8 mouse cellular contexts compared by ENCODE assay signal in genomic region chr8:129233664-129234026, GRCm38 (mm10). TPM values are rescaled to one million over a fixed set of nuclear protein-coding genes. Genes with fewer than 3 reads are reported as not detected.
DNase-seq lines count a peak whose midpoint lies in the region; ATAC-seq and TF ChIP-seq lines count a peak whose summit lies in the region.

No protein-coding gene starts in this region.

- H3K27ac ChIP-seq in heart, embryonic 12.5 days (ENCODE audit: poor library complexity, severe bottlenecking), result peak overlapping the region; percentile 94
- H3K27ac ChIP-seq in forebrain, embryonic 14.5 days (ENCODE audit: low read depth, low read length), result peak overlapping the region; percentile 87; the same call in 1 of the 2 replicates
- H3K27ac ChIP-seq in liver, embryonic 16.5 days (ENCODE audit: low read length), result peak overlapping the region; percentile 95

- intact Hi-C loops in heart, postnatal 36 days (cut with DNase I), result no loop called here

- 2% methylated on average over 9 of the region's 9 CpGs for WGBS in heart, embryonic 12.5 days
- WGBS in forebrain, embryonic 14.5 days, result 3% methylated on average over 9 of the region's 9 CpGs
- WGBS in liver, embryonic 16.5 days (ENCODE audit: insufficient replicate concordance), result under 1% methylated on average over 9 of the region's 9 CpGs

- H3K36me3 ChIP-seq in heart, embryonic 12.5 days, result no peaks in the 10 kb centered on the region
- H3K36me3 ChIP-seq in E14TG2a.4 (ENCODE audit: insufficient read depth, low read length), result no peaks in the 10 kb centered on the region
- H3K36me3 ChIP-seq in forebrain, embryonic 14.5 days (ENCODE audit: control insufficient read depth, insufficient read depth, low read length), result no peaks in the 10 kb centered on the region
- H3K36me3 ChIP-seq in liver, embryonic 16.5 days (ENCODE audit: control insufficient read depth, insufficient read depth), result no peaks in the 10 kb centered on the region

- no peak for DNase-seq in heart, postnatal 36 days
- DNase-seq in forebrain, embryonic 14.5 days (ENCODE audit: low spot score), result no peak
- DNase-seq in left cerebral cortex, adult 18-20 months (ENCODE audit: low spot score in 2 of 2), result no peak
- no peak for DNase-seq in cerebellum, postnatal 36 days
- DNase-seq in urinary bladder, adult 2 months (ENCODE audit: low spot score), result no peak

- no peaks in the 10 kb centered on the region for H3K27me3 ChIP-seq in heart, embryonic 12.5 days (replicated peaks)
- H3K27me3 ChIP-seq in E14TG2a.4 (ENCODE audit: insufficient read depth, low read length), result no peaks in the 10 kb centered on the region
- no peaks in the 10 kb centered on the region for H3K27me3 ChIP-seq in forebrain, embryonic 14.5 days (replicated peaks; ENCODE audit: control insufficient read depth, insufficient read depth, low read length)
- H3K27me3 ChIP-seq in liver, embryonic 16.5 days (ENCODE audit: control insufficient read depth, insufficient read depth, low read depth, low read length), result no peaks in the 10 kb centered on the region

- H3K4me2 ChIP-seq in heart, embryonic 12.5 days, result peak overlapping the region; percentile 76
- H3K4me2 ChIP-seq in forebrain, embryonic 14.5 days (ENCODE audit: low read length), result peak overlapping the region; percentile 57
- peak overlapping the region; percentile 56 for H3K4me2 ChIP-seq in liver, embryonic 16.5 days (ENCODE audit: low read depth, low read length)

- H3K4me3 ChIP-seq in heart, embryonic 12.5 days, result peak overlapping the region; percentile 69
- H3K4me3 ChIP-seq in E14TG2a.4 (replicated peaks; ENCODE audit: low read length), result peak overlapping the region; percentile 87
- peak overlapping the region; percentile 50 for H3K4me3 ChIP-seq in forebrain, embryonic 14.5 days (ENCODE audit: low read depth, low read length)
- peak overlapping the region; percentile 75 for H3K4me3 ChIP-seq in liver, embryonic 16.5 days (ENCODE audit: low read depth, low read length)

- no peaks in the 10 kb centered on the region for H3K9me3 ChIP-seq in heart, embryonic 12.5 days (replicated peaks)
- H3K9me3 ChIP-seq in E14TG2a.4 (ENCODE audit: low read length), result no peaks in the 10 kb centered on the region
- H3K9me3 ChIP-seq in forebrain, embryonic 14.5 days (replicated peaks; ENCODE audit: control insufficient read depth, low read length), result no peaks in the 10 kb centered on the region
- no peaks in the 10 kb centered on the region for H3K9me3 ChIP-seq in liver, embryonic 16.5 days (replicated peaks; ENCODE audit: control insufficient read depth, low read length)

- H3K9ac ChIP-seq in heart, embryonic 12.5 days, result peak overlapping the region; percentile 79
- peak overlapping the region; percentile 69 for H3K9ac ChIP-seq in forebrain, embryonic 14.5 days (ENCODE audit: low read length)
- peak overlapping the region; percentile 61 for H3K9ac ChIP-seq in liver, embryonic 16.5 days (ENCODE audit: low read depth, low read length)

- H3K4me1 ChIP-seq in heart, embryonic 12.5 days (replicated peaks), result peaks cover 7% of the 10 kb centered on the region
- peaks cover 13% of the 10 kb centered on the region for H3K4me1 ChIP-seq in E14TG2a.4 (replicated peaks; ENCODE audit: low read depth, low read length)
- H3K4me1 ChIP-seq in forebrain, embryonic 14.5 days (ENCODE audit: control insufficient read depth, insufficient read depth, low read length), result peaks cover 4% of the 10 kb centered on the region
- peaks cover 2% of the 10 kb centered on the region; the same call in 1 of the 2 replicates for H3K4me1 ChIP-seq in liver, embryonic 16.5 days (ENCODE audit: control insufficient read depth, low read depth, low read length)

- TF ChIP-seq CTCF in E14TG2a.4 (conservative IDR thresholded peaks at IDR 0.05; ENCODE audit: low read length), result no peak

- ATAC-seq in heart, embryonic 12.5 days (ENCODE audit: insufficient number of reproducible peaks, low FRiP score), result no peak
- no peak for ATAC-seq in forebrain, embryonic 14.5 days
- no peak for ATAC-seq in liver, embryonic 16.5 days (ENCODE audit: low read depth)

RNA-seq across cellular contexts. Expression of gene 2610044O15Rik8, which starts 0.6 kb away (rescaled TPM):
- polyA plus RNA-seq in heart, embryonic 12.5 days (2016; fragmentation: Nextera tagmentation; extraction: Ambion mirVana), result 17.6 and 17.8 TPM in 2 replicates
- total RNA-seq in heart, postnatal 36 days (2021), result 10 to 100 TPM; 13.8 to 17.4 TPM
- polyA plus RNA-seq in forebrain, embryonic 14.5 days (2014; fragmentation: Nextera tagmentation; extraction: Ambion mirVana), result 30.6 and 32.7 TPM in 2 replicates
- polyA plus RNA-seq in liver, embryonic 16.5 days (2015; fragmentation: Nextera tagmentation; extraction: Ambion mirVana), result 6.1 and 7.1 TPM in 2 replicates
- total RNA-seq in left cerebral cortex, adult 18-20 months (2021), result 10 to 100 TPM; 22.5 to 23.5 TPM
- polyA plus RNA-seq in urinary bladder, adult 2 months (2012; rRNA removed), result 16.8 and 21.9 TPM in 2 replicates
